Mouse (Mus musculus) T-helper 1 cell (primary cell): Measurements from ENCODE around the gene Tex47.

Experiments
- in situ Hi-C: fragments of 300-600 bp; cut with MboI, MseI; formaldehyde crosslinking; loops from one replicate; pipeline ENCODE4 v1.15.1; 2025; ENCODE audit warnings: high pct_unique_total_duplicates

Tex47 gene

GRCm38 (mm10) chr5:7303819-7304218, at the start of gene Tex47:
Gene Tex47 (plus strand): TSS chr5:7304119.
- in situ Hi-C loops: no loop called here

GRCm38 (mm10) chr5:7276659-7277455, 27.1 kb upstream of the Tex47 start:
- in situ Hi-C loops: no loop called here

- in situ Hi-C loops: no loop called here
Observed at GRCm38 (mm10) chr5:7284336-7284735, 19.6 kb upstream of the Tex47 start.

- in situ Hi-C loops: no loop called here
Observed at GRCm38 (mm10) chr5:7302969-7303368, 950 bp upstream of the Tex47 start.

GRCm38 (mm10) chr5:7325594-7325993, 21.7 kb downstream of the Tex47 start:
- in situ Hi-C loops: no loop called here

GRCm38 (mm10) chr5:7344145-7345010, 40.5 kb downstream of the Tex47 start, which contains the start of gene Zfp804b:
Gene Zfp804b (minus strand): TSS chr5:7344756.
- in situ Hi-C loops: no loop called here

- in situ Hi-C loops: no loop called here
Observed at GRCm38 (mm10) chr5:7345011-7345389, 41.1 kb downstream of the Tex47 start.
